Mouse (Mus musculus) brain, embryonic 18.5 days (tissue): ENCODE results near the gene Aatk.

Experiments
- DNase-seq: peaks from one replicate; pipeline ENCODE4 v3.0.0-alpha.2; 2012; ENCODE audit warnings: low read depth, low spot score

Aatk gene

DNA sequence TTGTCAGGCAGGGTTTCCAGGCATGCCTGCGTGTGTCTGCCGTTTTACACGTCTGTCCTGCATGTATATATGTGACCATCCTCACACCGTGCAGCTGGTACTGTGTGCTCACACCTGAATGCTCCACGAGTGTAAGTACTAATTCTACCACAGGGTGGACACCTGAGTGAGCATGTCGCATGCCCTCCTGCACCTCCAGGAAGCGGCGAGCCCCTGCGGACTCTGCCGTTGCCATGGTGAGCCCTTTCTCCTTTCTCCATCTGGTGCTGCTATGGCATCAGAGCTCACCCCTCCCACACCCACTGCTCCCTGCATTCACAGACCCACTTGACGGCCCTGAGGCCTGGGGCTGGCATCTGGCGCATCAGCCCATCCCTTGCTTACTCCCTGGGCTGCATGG, 24.1 kb downstream of the Aatk start:
- no peak for DNase-seq

DNA sequence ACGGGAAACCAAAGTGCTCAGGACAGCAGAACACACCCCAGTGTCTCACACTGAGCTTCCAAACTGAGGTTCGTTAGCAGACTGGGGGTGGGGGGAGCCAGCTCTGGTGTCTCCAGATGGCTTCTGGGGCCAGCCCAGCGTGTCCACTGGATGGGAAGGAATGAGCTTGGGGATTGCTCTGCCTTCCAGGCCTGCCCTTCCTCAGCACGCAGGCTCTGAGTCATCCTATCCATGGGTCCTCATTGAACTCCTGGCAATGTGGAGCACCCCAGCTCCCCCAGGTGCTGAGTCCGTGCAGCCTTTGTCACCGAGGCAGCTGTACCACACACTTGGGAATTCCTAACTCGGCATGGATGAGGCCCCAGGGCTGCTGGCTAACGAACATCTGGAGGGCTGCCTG, 24.8 kb downstream of the Aatk start:
- no peak for DNase-seq

DNA sequence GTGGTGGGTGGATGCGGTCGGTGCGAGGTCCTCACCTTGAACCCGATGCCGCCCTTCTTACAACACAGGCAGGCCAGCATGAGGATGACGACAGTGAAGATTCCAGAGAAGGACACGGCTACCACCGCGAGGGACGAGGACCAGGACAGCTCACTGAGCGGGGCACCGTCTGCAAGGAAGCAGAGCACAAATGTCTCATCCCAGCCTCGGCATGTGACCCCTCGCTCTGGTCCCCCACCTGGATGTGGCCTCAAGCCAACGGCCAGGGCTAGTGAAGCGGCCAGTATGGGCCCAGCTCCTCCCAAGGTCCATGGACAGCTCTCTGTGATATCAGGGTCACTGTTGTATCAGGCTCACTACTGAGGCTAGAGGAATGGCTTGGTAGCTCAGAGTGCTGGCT, 25.6 kb downstream of the Aatk start:
- DNase-seq: no peak

DNA sequence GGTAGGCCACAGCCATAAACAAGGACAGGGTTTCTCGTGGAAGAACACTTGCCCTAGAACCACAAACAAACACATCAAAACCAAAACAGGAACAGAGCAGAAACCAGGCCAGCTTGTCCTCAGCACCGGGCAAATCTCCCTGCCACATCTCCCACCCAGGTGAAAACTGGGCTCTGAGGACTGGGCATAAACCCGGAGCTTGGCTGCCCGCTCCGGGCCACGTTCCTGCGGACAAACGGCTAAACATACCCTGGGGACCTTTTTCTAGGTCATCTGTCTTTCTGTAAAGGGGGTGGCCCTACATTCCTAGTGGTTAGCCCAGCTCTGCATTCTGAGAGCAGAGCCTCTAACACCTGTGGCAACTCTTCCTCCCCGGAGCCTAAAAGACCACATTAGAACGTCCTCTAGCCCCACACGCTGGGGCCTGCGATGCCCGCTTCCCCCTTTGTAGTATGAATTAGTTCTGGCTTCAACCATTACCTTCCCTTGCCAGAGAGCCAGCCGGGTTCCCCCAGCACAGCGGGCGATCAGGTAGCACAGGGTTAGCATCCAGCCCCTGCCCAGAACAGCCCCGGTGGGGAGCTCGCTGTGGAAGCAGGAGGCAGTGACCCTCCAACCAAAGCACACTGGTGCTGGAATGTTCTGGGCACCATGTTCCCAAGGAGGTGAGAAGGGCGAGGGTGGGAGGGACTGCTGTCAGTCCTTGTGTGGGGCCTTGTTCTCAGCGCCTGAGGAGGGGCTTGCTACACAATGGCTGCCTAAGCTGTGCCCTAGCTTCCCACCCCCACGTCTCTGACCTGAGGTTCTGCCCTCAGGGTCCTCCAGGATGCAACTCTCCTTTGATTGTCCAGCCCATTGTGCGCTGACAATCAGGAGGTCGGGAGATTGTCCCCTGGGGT, 27.2 kb downstream of the Aatk start:
- no peak for DNase-seq

DNA sequence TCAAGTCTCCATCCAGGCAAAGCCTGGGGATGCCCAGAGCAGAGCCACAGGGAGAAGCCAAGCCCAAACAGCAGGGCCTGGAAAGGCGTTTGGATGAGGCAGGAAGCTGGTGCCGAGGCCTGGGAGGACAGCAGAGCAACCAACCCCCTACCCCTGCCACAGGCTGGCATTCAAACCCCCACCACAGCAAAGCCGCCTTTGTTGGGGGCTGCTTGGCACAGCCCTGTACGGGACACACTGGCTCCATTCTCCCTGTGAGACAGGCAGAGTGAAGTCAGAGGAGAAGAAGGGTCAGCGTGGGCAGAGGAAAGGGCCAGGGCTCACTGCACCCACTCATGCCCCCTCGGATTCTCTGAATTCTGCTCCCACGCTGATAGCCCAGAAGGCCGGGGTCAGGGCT, 30.0 kb downstream of the Aatk start:
- DNase-seq: no peak

DNA sequence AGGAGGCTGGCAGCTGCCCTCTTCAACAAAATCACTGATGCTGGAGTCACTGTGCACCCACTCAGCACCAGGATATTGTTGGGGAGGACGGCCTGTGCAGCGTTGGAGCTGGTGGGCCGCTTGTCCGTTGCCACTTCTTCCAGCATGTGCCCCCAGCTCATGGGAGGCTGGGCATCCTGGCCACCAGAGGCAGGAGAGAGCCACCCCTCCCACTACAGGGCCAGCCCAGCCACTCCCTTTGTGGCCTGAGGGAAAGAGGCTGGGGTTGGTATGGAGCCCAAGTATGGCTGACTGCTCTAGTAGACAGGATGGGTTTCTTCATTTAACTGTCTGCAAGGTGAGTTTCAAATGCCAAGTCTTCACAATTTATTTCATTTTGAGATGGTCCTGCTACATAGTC, 32.2 kb downstream of the Aatk start:
- no peak for DNase-seq

DNA sequence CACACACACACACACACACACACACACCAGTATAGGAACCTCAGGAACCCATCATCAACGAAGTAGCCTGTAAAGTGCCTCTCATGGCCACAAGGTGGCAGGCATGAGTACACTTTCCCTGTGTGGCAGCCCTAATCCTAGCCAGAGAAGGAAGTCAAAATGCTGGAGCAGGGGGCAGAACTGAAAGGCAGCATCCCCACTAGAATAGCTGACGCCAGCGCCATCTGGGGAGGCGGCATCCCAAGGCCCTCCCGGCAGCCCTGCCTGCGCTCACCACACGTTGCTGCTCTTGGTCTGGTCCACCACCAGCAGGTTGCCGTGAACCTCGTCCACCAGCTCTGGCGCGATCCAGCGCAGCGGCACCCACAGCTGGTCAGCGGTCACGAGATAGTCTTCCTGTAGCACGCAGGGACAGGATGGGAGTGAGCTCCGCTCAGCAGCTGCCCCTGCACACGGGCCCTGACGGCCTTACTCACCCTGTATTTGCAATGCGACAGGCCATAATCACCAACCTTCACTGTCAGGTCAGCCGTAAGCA, 33.7 kb downstream of the Aatk start:
- peak; percentile 73 for DNase-seq

DNA sequence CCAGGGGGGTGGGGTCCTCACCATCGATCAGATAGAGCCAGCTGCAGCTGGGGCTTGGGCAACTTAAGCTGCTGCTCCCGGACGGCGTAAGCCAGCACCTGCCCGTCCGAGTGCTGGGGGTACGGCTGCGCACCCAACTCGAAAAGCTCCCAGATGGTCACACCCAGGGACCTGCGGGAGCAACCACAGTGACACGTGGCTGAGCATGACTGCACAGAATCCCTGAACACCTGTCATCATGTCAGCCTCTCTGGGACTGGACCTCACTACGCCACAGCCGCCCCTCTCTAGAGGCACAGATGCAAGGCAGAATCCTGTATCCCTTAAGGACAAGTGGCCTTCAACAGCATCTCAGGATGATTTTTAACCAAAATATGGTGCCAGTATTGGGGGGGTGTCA, 34.3 kb downstream of the Aatk start:
- no peak for DNase-seq

DNA sequence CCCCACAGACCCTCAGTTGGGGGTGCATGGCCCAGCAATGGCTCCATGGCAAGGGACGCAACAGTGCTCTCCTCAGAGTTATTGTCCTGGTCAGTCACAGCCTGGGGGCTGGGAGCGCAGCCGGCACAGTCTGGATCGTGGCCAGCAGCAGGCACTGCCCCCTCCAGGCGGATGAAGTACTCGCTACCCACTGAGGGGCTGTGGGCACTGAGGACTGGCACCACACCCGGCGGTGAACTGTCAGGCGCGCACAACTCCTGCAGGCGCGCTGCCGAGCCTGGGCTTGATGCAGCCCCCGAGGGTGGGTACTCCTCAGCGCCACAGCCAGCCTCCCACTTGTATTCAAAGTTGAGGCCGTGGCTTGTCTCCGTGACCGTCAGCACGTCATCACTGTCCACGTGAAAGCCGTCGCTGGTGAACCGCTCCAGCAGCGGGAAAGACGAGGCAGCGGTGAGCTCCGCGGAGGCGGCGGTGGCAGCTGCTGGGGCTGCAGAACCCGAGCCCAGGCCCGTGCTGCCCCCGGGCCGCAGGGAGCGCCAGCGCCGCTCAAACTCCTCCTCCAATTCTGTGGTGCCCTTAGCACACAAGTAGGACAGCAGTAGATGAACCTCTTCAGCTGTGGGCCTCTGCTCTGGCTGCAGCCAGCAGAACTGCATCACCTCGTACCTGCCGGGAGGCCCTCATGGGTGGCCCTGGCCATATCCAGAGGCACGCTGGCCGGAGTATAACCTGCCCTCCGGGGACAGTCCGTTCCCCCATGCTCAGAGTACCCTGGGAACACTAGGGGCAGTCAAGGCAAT, 35.0 kb downstream of the Aatk start:
- DNase-seq: no peak

DNA sequence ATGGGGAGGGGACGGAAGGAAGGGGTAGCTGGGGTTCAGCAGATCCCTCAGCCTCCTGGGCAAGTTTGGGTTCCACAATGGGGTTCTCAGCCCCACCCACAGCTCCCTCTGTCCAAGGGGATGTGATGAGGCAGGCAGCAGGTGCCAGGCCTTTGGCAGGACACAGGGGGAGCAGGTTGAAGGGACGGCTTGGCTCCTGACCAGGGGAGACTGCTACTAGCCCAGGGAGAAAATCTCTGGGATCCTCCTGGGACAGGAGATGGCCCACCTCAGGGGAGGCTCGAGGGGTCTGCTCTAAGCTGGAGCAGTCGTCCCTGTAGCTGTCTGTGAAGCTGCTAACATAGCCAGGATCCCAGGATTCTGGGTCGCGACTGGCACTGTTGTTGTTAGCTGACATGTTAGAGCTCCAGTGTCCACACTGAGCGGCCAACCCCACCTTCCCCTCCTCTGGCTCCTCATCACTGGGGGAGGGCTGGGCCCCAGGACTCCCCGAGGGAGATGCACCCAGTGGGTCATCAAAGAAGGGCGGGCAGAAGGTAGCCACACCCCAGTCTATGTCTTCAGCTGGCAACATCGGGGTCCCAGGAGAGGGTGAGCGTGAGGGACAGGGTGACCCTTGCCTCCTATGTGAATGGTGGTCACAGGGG, 35.7 kb downstream of the Aatk start:
- DNase-seq: no peak

DNA sequence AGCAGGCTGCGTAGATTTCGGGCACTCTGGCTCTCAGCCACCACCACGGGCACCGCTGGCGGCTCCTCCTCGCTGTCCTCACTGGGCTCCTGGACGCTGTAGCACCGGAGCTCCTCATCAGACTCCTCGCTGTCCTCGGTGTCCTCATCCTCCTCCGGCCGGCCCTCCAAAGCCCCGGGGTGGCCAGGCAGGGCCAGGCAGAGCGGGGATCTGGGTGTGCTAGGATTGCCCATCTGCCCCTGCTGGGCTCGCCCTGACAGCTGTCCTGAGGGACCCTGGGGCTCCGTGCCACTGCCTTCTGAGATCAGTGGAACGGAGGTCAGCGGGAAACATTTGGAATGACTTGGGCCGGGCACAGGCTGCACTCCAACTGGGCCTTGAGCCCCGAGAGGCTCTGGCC, 37.0 kb downstream of the Aatk start:
- DNase-seq: no peak

DNA sequence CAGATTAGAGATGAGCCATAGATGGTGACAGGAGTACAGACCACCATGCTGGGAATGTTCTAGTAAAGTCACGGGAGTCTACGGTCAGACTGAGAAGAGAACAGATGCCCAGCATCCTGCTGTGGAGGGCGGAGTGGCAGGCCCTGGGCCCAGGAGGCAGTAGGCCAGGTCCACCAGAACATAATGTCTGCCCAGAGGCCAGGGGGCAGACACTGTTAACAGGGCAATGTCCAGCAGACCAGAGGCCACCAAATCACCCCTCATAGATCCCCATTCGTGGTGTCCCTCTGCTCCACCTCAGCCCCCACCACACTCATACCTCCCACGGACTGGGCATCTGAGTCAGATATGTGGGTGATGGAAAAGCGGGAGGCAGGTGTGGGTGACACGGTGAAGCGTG, 38.0 kb downstream of the Aatk start:
- DNase-seq: no peak

DNA sequence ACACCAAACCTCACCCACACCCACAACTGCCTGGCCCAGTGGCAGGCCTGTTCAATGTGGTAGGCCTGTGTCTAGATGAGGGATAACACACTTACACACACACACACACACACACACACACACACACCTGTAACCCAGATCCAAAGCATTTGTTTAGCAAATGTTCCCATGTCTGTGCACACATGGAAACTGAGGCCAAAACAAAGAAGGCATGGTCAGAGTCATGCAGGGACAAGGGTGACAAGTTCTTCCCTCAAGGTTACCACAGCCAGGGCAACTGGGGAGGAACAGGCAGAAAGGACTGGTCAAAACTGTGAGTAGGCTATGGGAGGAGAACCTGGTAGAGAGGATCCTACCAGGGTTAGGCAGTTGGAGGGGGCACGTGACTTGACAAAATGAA, 38.5 kb downstream of the Aatk start:
- no peak for DNase-seq

DNA sequence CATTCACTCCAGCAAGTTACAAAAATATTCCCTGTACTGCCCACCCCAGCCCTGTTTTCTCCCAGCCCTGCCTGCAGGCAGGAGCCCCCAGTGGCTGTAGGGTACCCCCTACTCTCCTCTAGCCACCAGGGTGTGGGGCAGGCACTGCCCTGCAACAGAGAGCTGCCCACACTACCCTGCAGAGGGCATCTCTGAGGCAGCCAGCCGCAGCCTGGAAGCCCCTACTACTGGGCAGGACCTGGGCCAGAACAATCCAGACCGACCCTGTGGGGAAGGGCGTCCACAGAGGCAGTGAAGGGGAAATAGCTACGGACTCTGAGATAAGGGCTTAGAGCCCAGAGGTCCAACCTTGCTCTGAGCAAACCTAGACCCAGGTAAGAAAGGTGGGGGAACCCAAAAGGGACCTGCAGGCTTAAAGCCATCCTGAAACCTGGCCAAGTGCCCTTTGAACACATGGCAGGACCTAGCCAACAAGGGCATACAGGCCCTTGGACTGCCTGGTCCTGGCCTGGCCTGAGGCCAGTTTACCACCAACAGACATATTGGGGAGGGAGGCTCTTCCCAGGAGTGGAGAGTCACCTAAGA, 39.4 kb downstream of the Aatk start:
- DNase-seq: no peak

DNA sequence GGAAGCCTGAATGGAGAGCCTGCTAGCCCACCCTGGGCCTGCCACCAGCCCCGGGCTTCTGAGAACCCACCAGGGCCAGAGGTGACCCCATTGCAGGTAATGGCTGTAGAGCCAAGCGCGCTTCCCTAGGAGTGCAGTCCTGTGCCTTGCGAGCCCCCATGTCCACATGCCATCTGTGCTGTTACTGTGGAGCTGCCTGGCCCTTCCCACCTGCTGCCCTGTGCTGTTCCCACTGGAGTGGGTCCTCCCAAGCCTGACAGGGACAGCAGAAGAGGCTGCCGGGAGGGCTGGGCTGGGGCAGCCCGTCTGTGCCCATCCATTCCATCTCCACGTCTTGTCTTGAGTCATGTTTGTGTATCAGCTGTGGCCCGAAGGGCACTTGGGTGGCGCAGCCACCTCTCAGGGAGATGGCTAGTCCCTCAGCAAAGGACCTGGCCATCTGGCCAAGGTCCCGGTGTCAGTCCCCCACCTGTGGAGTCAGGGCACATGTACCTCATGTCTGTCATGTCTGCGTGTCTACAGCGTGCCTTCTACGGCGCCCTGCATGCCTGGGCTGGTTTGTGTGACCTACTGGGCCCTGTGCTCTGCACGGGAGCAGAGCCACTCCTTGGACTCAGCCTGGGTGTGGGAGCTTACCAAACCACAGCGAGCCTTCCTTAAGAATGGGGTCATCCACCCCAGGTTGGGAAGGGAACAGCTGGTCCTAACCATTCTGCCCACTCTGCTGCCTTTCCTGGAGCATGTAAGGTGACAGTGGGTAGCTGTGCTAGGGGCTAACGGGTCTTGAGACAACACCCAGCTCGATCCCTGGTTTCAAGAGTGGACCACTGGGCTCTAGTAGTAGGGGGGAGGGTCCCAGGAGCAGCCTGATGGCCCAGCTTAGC, 41.3 kb downstream of the Aatk start:
- no peak for DNase-seq

DNA sequence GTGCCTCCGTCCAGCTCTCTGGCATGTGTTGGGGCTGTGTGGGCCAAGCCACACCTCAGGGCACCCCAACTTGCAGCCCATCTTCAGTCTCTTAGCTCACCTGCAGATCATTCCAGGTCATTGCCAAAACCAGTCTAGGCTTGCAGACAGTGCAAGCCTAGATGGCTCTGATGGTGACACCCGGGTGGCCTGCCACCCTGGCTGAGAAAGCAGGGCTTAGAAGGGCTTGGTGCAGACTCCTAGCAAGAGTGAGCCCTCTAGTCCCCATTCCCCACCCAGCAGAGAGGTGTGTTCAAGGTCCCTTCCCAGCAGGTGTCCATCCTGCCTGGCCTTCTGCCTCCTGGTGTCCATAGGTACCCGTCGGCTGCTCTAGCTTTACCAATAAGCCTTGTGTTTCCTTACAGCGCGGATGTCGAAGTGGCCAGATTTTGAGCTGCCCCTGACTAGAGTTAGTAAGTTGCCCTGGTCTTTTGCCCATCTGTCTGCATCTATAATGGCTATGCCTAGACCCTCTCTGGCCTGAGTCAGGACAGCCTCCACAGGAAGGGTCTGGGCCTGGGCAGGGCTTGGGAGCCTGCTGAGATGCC, 44.2 kb downstream of the Aatk start:
- no peak for DNase-seq

DNA sequence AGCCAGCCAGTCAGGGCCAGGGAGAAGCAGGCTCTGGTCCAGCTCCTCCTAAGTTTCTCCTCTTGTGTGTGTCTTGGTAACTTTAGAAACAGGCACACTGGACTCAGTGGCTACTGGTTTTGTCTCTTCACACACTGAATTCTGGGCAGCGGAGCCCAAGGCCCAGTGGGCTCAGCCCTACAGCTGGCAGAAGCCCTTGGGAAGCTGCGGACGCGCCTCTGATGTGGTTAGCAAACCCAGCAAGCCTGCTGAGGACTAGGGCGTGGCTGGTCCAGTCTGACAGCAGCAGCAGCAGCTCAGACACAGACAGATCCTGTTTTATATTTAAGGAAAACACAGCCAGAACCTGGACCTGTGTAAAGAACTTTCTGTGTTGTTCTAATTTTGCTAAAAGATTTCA, 44.9 kb downstream of the Aatk start:
- DNase-seq: no peak

DNA sequence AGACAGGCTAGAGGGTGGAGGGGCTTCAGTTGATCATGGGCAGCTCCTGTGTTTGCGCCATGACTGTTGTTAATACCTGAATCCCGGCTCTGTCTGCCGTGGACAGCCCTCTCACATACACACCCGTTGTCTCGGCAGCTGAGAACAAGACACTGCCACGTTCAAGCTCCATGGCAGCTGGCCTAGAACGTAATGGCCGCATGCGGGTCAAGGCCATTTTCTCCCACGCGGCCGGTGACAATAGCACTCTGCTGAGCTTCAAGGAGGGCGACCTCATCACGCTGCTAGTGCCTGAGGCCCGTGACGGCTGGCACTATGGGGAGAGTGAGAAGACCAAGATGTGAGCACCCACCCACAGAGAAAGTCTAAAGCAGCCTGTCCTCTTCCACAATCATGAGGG, 49.6 kb downstream of the Aatk start:
- no peak for DNase-seq

DNA sequence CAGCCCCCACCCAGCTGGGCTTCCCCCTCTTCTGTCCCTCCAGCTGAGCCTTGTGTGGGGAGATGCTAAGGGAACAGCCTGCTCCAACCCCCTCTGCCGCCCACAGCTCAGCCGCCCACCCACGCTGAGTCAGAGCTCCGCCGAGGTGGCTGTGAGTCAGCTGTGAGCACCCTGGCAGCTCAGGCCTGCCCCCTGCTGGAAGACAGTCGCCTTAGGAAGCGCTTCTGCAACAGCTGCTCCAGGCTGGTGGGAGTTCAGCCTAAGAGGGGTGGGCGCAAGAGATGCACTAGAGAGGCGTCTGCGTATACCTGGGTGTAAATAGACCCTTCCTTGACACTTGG, 55.7 kb downstream of the Aatk start:
- peak; percentile 47 for DNase-seq

DNA sequence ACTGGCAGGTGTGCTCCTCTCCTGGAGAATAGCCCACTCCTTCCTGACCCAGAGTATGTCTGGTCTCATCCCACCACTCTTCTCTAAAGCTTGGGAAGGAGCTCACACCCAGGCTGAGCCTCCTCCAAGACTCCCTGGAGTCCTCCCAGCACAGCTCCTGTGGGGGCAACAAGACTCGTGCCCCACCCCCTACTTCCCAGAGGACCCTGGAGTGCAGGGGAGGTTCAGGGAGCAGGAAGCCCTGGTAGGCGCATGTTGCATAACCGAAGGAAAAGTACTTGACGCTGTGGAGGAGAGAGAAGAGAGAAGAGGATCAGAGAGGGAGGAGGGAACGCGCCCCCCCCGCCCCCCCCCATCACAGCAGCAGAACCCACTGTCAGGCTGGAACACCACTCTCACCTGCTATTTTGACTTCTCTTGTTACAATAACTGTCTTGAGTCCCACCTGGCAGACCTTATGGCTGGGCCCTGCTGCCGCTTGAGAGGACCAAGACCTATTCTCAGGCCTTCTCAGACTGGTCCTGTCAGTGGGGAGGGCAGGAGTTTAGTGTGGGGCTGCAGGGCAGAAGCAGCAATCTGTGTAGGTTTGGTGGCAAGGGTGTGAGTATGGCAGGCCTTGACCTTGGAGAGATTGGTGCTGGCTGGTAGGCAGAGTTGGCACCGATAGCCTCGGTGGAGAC, 56.2 kb downstream of the Aatk start:
- no peak for DNase-seq
